Mouse (Mus musculus): ENCODE measurements around the gene Cda.

- TF ChIP-seq CTCF (IDR thresholded peaks at IDR 0.05; ENCODE audit: insufficient read depth, low read depth, low read length) (peak; percentile 30; the same call in 1 of the 2 replicates), POLR2A (IDR thresholded peaks at IDR 0.05; ENCODE audit: insufficient read depth, low read depth, low read length) (no peak)
Measured at GRCm38 (mm10) chr4:138339963-138340362, 27.8 kb downstream of the Cda start.

All from olfactory bulb, adult 2 months (tissue).